Mouse (Mus musculus) brown adipose tissue, adult 24 weeks (tissue): ENCODE measurements around the gene Prss32. TPM values are rescaled to one million over a fixed set of nuclear protein-coding genes. Genes with fewer than 3 reads are reported as not detected.
"Not testable (repeated sequence)": the region's sequence is repeated elsewhere in the genome, so short reads cannot be mapped to it uniquely, and the experiment has no call there.

ENCODE experiments used
- H3K27ac ChIP-seq: fragments of 200-500 bp; replicated peaks from 2 replicates; pipeline ENCODE4 v1.5.1; 2012; ENCODE audit warnings: low read depth, mild to moderate bottlenecking, low read length
- H3K4me1 ChIP-seq: fragments of 200-500 bp; 2 replicates; pipeline ENCODE4 v1.6.1; 2012; ENCODE audit warnings: low read length, mixed read lengths; ENCODE audit not compliant: control insufficient read depth, insufficient read depth, insufficient read length
- H3K4me3 ChIP-seq: fragments of 200-500 bp; 2 replicates; pipeline ENCODE4 v1.5.1; 2012; ENCODE audit warnings: low read depth, mild to moderate bottlenecking, low read length, moderate library complexity; ENCODE audit not compliant: insufficient read depth
- polyA plus RNA-seq: library from polyadenylated mRNA; stranded (reverse); fragments of >200 nt; gene quantifications from 2 replicates; pipeline ENCODE4 v1.2.4, GENCODE M21; 2012; ENCODE audit not compliant: missing spikeins, insufficient read depth, insufficient read length

Prss32 gene
- polyA plus RNA-seq, 1 experiment, result not detected

- Histone ChIP-seq H3K4me3 (no peak overlapping the region), H3K4me1 (no peaks in the 10 kb centered on the region)
Observed at GRCm38 (mm10) chr17:23862926-23863325, 19.3 kb downstream of the Prss32 start.

GRCm38 (mm10) chr17:23867756-23868155, 24.1 kb downstream of the Prss32 start, which contains the start of gene Prss21:
Prss21 (plus strand) TSS chr17:23868056.
- no peaks in the 10 kb centered on the region for H3K4me1 ChIP-seq
- no peak within 1 kb of the TSS for H3K4me3 ChIP-seq
- H3K27ac ChIP-seq, result no peak within 1 kb of the TSS

More at GRCm38 (mm10) chr17:23862926-23863325, 19.3 kb downstream of the Prss32 start:
- H3K27ac ChIP-seq, result no peak overlapping the region

DNA sequence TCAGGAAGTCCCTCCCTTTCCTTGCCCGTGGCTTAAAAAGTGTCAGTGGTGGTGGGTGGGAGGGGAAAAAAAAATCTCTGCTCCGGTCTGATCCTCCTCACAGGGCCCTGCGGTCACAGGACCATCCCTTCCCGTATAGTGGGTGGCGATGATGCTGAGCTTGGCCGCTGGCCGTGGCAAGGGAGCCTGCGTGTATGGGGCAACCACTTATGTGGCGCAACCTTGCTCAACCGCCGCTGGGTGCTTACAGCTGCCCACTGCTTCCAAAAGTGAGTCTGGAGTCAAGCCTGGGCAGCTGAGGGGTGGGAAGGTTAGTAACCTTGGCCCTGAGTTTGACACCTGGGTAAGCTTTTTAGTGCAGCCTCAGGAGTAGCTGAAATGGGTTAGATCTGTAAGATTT, 24.9 kb downstream of the Prss32 start:
- no peak overlapping the region for H3K4me3 ChIP-seq
- H3K4me1 ChIP-seq, result no peaks in the 10 kb centered on the region
- no peak overlapping the region for H3K27ac ChIP-seq

DNA sequence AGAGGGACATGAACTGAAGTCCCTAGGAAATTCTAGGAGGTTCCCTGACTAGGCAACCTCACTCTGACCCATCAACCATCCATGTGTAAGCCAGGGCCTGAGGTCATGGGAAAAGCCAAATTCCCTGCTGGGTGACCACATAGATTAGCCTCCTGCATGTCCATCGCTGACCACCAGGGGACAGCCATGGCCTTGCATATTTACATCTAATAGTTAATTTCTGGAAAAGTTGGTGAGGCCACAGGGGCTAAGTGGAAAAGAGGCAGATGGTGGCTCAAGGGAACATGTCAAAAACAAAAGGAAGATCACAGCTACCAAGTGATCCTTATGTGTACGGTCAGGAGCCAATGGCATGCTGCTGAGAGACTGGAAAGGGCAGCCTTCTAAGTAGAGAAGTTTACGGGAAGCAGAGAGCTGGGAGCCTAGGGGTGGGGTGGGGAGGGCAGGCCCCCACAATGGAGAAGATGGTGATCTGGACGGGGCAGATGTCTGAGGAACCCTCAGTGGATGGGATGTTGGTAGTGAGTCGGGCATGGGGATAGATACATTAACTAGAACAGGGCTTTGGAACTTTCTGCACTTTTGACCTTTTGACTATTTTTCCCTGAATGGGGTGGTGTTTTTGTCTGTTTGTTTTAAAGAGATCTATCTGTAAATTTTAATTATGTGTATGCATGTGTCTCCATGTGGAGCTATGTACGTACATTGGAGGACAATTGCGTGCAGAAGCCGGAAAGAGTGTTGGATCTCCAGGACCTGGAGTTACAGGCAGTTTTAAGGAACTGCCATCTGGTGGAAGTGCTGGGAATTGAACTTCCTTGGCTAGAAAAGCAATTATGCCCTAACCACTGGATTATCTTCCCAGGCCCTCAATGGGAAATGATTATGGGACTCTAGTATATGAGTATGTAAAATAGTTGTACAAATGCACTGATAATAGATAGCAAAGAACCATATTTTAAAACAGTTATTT, 30.5 kb downstream of the Prss32 start:
- no peak overlapping the region for H3K4me3 ChIP-seq
- H3K27ac ChIP-seq, result no peak overlapping the region
- H3K4me1 ChIP-seq, result no peaks in the 10 kb centered on the region

- Histone ChIP-seq H3K4me3 (no peak overlapping the region), H3K27ac (no peak overlapping the region), H3K4me1 (no peaks in the 10 kb centered on the region)
Observed at GRCm38 (mm10) chr17:23876741-23877140, 33.1 kb downstream of the Prss32 start.

DNA sequence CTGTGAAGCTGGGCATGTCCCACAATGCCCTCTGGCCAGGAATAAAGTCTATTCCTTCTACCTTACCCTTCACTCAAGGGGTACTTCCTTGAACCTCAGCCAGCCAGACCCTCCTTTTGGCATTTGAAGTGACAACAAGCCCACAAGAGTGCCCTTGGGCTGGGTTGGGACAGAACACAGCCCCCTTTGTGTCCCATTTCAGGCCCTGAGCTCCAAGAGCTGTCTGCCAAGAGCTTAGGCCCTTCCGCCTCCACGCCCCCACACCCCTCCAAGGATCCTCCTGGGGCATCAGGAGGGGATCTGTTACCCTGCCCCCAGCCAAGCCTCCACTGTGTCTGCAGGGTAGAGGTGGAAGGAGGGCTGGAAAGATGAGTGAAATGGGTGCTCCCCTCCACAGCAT, 33.5 kb downstream of the Prss32 start:
- H3K27ac ChIP-seq, result no peak overlapping the region
- H3K4me3 ChIP-seq, result no peak overlapping the region
- H3K4me1 ChIP-seq, result no peaks in the 10 kb centered on the region

GRCm38 (mm10) chr17:23880576-23880975, 36.9 kb downstream of the Prss32 start, which contains the start of the genes Dcpp1 and Dcpp2:
Dcpp1 (plus strand) TSS chr17:23880876.
Dcpp2 (plus strand) TSS chr17:23880880.
- H3K27ac ChIP-seq, H3K4me1 ChIP-seq, H3K4me3 ChIP-seq: not testable (repeated sequence)

Other genes starting within 250 kb of the Prss32 start
- 1.8 and 3.7 TPM in 2 replicates for gene Zfp13, start 244.4 kb upstream of the Prss32 start, polyA plus RNA-seq
- gene Zscan10, start 243.0 kb upstream of the Prss32 start, polyA plus RNA-seq, result not detected in 2 replicates
- gene Mmp25, start 198.6 kb upstream of the Prss32 start, polyA plus RNA-seq, result not detected in 2 replicates
- gene Bicdl2, start 183.3 kb upstream of the Prss32 start, polyA plus RNA-seq, result not detected in 2 replicates
- 284 and 292 TPM in 2 replicates for gene Hcfc1r1, start 170.3 kb upstream of the Prss32 start, polyA plus RNA-seq
- gene Thoc6, start 170.0 kb upstream of the Prss32 start, polyA plus RNA-seq, result 13.0 and 16.3 TPM in 2 replicates
- gene Tnfrsf12a, start 166.4 kb upstream of the Prss32 start, polyA plus RNA-seq, result 20.5 and 40.5 TPM in 2 replicates
- gene Cldn6, start 164.6 kb upstream of the Prss32 start, polyA plus RNA-seq, result not detected in 2 replicates
- not detected in 2 replicates for gene Cldn9, start 159.8 kb upstream of the Prss32 start, polyA plus RNA-seq
- gene 1520401A03Rik, start 121.1 kb upstream of the Prss32 start, polyA plus RNA-seq, result not detected in 2 replicates
- gene Pkmyt1, start 117.5 kb upstream of the Prss32 start, polyA plus RNA-seq, result 1.8 TPM in 1 of 2 replicates, not detected in the other
- gene Paqr4, start 103.0 kb upstream of the Prss32 start, polyA plus RNA-seq, result 4.0 and 5.1 TPM in 2 replicates
- not detected in 2 replicates for gene Kremen2, start 98.0 kb upstream of the Prss32 start, polyA plus RNA-seq
- 25.8 and 26.8 TPM in 2 replicates for gene Flywch1, start 72.3 kb upstream of the Prss32 start, polyA plus RNA-seq
- 2.8 and 8.2 TPM in 2 replicates for gene Flywch2, start 57.8 kb upstream of the Prss32 start, polyA plus RNA-seq
- 86.7 and 109 TPM in 2 replicates for gene Srrm2, start 53.3 kb upstream of the Prss32 start, polyA plus RNA-seq
- 378 and 510 TPM in 2 replicates for gene Elob, start 14.7 kb upstream of the Prss32 start, polyA plus RNA-seq
- not detected in 2 replicates for gene Prss33, start 7.8 kb upstream of the Prss32 start, polyA plus RNA-seq
- gene Prss41, start 317 bp downstream of the Prss32 start, polyA plus RNA-seq, result not detected in 2 replicates
- gene Prss21, start 24.2 kb downstream of the Prss32 start, polyA plus RNA-seq, result not detected in 2 replicates
- not detected in 2 replicates for gene Dcpp1, start 37.0 kb downstream of the Prss32 start, polyA plus RNA-seq
- not detected in 2 replicates for gene Dcpp2, start 37.0 kb downstream of the Prss32 start, polyA plus RNA-seq
- gene Dcpp3, start 73.6 kb downstream of the Prss32 start, polyA plus RNA-seq, result not detected in 2 replicates
- gene Sbp, start 97.8 kb downstream of the Prss32 start, polyA plus RNA-seq, result not detected in 2 replicates
- not detected in 2 replicates for gene Sbpl, start 111.4 kb downstream of the Prss32 start, polyA plus RNA-seq
- gene Prss30, start 136.7 kb downstream of the Prss32 start, polyA plus RNA-seq, result not detected in 2 replicates
- not detected in 2 replicates for gene Prss22, start 154.2 kb downstream of the Prss32 start, polyA plus RNA-seq
- gene Prss27, start 194.3 kb downstream of the Prss32 start, polyA plus RNA-seq, result 1.7 and 3.0 TPM in 2 replicates
- 7.9 and 8.3 TPM in 2 replicates for gene Kctd5, start 229.6 kb downstream of the Prss32 start, polyA plus RNA-seq